Mouse (Mus musculus): Measurements from ENCODE around the gene Xpo4. TPM values are rescaled to one million over a fixed set of nuclear protein-coding genes. Genes with fewer than 3 reads are reported as not detected.

Gene Xpo4
- polyA plus RNA-seq, 1 experiment from 2014 or later: 13.1 TPM

DNA sequence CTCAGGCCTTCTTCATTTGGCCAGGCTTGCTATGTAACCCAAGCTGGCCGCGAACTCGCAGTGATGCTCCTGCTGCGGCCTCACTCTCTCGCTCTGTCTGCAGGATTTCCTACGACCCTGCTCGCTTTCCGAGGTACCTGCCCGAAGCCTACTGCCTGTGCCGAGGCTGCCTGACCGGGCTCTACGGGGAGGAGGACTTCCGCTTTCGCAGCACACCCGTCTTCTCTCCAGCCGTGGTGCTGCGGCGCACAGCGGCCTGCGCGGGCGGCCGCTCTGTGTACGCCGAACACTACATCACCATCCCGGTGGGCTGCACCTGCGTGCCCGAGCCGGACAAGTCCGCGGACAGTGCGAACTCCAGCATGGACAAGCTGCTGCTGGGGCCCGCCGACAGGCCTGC, 123.0 kb downstream of the Xpo4 start:
- H3K36me3 ChIP-seq (ENCODE audit: control insufficient read depth, insufficient read depth): peaks cover 6% of the 10 kb centered on the region; the same call in 1 of the 2 replicates
- no peaks in the 10 kb centered on the region for H3K9me3 ChIP-seq (ENCODE audit: control insufficient read depth, low read length)
- WGBS: 36% methylated on average over 34 of the region's 34 CpGs
- no peak for ATAC-seq
- no peak overlapping the region for H3K9ac ChIP-seq (replicated peaks; ENCODE audit: low read depth, low read length)
- peaks cover 9% of the 10 kb centered on the region for H3K4me1 ChIP-seq (replicated peaks; ENCODE audit: control insufficient read depth, insufficient read depth, low read length)
- no peak overlapping the region for H3K27ac ChIP-seq (ENCODE audit: low read length)
- H3K27me3 ChIP-seq (replicated peaks; ENCODE audit: control insufficient read depth, insufficient read depth, low read length): peaks cover 2% of the 10 kb centered on the region; the same call in 1 of the 2 replicates
- H3K4me3 ChIP-seq (replicated peaks; ENCODE audit: low read length): no peak overlapping the region
- no peak overlapping the region for H3K4me2 ChIP-seq (ENCODE audit: low read length)

DNA sequence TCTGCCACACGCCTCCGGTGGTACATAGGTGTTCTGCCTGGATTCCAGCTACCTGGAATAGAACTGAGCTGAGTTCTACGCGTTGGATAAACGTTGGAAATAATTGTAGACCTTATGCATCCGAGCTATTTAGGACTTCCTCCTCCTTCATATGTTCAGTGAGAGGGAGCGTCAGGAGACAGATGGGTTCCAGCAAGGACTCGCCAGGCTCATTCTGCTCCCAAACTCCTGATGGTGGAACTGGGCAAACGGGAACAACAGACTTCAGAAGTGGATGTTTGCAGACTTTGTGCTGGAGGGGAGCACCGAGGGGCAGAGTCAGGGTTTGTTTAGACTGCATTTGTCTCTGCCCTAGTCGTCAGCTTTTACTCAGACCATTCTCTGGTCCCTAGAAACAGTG, 124.5 kb downstream of the Xpo4 start:
- 84% methylated on average over 11 of the region's 11 CpGs for WGBS
- Histone ChIP-seq H3K4me1 (replicated peaks; ENCODE audit: control insufficient read depth, insufficient read depth, low read length) (peaks cover 15% of the 10 kb centered on the region), H3K27me3 (replicated peaks; ENCODE audit: control insufficient read depth, insufficient read depth, low read length) (peaks cover 2% of the 10 kb centered on the region; the same call in 1 of the 2 replicates), H3K4me3 (replicated peaks; ENCODE audit: low read length) (no peak overlapping the region), H3K9me3 (ENCODE audit: control insufficient read depth, low read length) (no peaks in the 10 kb centered on the region), H3K27ac (ENCODE audit: low read length) (no peak overlapping the region), H3K36me3 (ENCODE audit: control insufficient read depth, insufficient read depth) (peaks cover 6% of the 10 kb centered on the region; the same call in 1 of the 2 replicates), H3K4me2 (ENCODE audit: low read length) (no peak overlapping the region), H3K9ac (replicated peaks; ENCODE audit: low read depth, low read length) (no peak overlapping the region)
- no peak for ATAC-seq

DNA sequence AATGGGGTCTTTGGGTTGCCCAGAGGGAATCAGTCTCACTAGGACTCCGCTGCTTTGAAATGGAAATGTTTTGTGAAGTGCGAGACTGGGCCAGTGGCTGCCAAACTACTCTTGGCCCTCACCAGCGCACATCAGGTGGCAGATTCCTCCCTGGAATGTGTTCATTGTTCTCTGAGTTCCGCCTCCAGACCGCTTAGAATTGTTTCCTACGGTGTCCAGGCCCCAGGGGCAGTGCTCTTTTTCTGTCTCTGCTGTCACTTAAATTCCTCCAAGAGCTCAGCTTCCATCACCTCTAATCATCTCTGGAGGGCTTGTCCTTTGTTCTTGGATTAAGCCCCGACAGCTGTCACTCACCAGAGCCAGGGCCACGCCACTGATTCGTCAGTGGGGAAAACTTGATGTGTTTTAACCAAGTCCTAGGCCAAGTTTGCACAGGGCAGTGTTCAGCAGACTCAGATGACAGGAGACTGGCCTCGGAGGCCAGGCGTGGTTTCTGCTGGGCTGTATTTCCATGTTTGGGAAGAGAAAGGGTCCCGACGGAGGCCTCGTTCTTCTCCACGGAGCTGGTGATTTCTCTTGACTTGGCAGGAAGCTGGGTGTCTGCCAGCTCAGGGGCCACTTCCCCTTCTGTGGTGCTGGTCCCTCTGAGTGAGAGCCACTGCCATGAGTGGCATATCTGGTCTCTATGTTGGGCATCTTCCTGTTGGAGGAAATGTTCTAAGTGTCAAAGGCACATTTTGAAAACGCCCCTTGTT, 127.8 kb downstream of the Xpo4 start:
- Histone ChIP-seq H3K4me3 (replicated peaks; ENCODE audit: low read length) (no peak overlapping the region), H3K36me3 (ENCODE audit: control insufficient read depth, insufficient read depth) (peaks cover 2% of the 10 kb centered on the region; the same call in 1 of the 2 replicates), H3K4me1 (replicated peaks; ENCODE audit: control insufficient read depth, insufficient read depth, low read length) (peaks cover 34% of the 10 kb centered on the region), H3K9me3 (ENCODE audit: control insufficient read depth, low read length) (no peaks in the 10 kb centered on the region), H3K27ac (ENCODE audit: low read length) (0 out of 2 replicates have a peak overlapping the region, but pooled peaks have one; percentile 24), H3K9ac (replicated peaks; ENCODE audit: low read depth, low read length) (no peak overlapping the region), H3K4me2 (ENCODE audit: low read length) (peak overlapping the region; percentile 21; the same call in 1 of the 2 replicates), H3K27me3 (replicated peaks; ENCODE audit: control insufficient read depth, insufficient read depth, low read length) (peaks cover 2% of the 10 kb centered on the region; the same call in 1 of the 2 replicates)
- ATAC-seq: peak; percentile 53
- 6% methylated on average over 16 of the region's 16 CpGs for WGBS

DNA sequence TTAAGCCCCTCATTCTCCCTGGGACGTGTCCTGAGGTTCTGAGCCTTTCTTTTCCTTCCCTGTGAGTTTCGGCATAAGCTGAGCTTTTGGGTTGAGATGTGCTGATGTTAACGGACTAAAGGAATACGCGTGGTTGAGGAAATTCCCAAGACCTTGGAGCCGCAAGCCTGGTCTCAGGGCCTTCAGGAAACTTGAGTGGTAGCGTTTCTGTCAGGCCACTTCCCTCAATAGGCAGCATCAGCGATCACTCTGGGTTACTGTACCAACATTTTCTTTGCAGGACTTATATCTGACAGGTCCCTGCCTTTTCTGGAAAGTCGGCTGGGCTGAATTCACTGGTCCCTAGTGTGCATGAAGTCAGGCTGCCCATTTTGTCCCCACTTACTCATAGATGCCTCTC, 128.4 kb downstream of the Xpo4 start:
- H3K27ac ChIP-seq (ENCODE audit: low read length): no peak overlapping the region
- WGBS: 31% methylated on average over 9 of the region's 9 CpGs
- peaks cover 32% of the 10 kb centered on the region for H3K4me1 ChIP-seq (replicated peaks; ENCODE audit: control insufficient read depth, insufficient read depth, low read length)
- H3K36me3 ChIP-seq (ENCODE audit: control insufficient read depth, insufficient read depth): no peaks in the 10 kb centered on the region; the same call in 1 of the 2 replicates
- no peak overlapping the region for H3K4me3 ChIP-seq (replicated peaks; ENCODE audit: low read length)
- H3K9me3 ChIP-seq (ENCODE audit: control insufficient read depth, low read length): no peaks in the 10 kb centered on the region
- no peak overlapping the region for H3K9ac ChIP-seq (replicated peaks; ENCODE audit: low read depth, low read length)
- H3K27me3 ChIP-seq (replicated peaks; ENCODE audit: control insufficient read depth, insufficient read depth, low read length): peaks cover under 1% of the 10 kb centered on the region; the same call in 1 of the 2 replicates
- no peak overlapping the region for H3K4me2 ChIP-seq (ENCODE audit: low read length)
- no peak for ATAC-seq

DNA sequence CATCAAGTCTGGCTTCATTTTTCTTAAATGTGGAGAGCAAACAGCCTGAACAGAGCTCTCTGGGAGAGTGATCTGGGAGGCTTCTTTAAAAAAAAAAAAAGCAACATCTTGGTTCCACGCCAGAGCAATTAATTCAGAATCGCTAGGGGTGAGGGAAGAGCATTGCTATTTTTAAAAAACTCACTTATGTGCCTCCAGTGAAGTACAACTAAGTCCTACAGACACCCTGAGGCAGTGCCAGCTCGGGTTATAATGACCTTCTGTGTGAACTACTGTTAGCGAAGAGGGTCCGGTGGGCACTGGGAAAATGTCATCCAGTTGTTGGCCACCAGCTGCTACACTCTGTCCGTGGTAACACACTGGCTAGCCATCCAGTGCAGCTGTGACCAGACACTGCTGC, 129.6 kb downstream of the Xpo4 start:
- Histone ChIP-seq H3K9ac (replicated peaks; ENCODE audit: low read depth, low read length) (no peak overlapping the region), H3K27ac (ENCODE audit: low read length) (no peak overlapping the region), H3K4me3 (replicated peaks; ENCODE audit: low read length) (no peak overlapping the region), H3K27me3 (replicated peaks; ENCODE audit: control insufficient read depth, insufficient read depth, low read length) (no peaks in the 10 kb centered on the region; the same call in 1 of the 2 replicates), H3K4me1 (replicated peaks; ENCODE audit: control insufficient read depth, insufficient read depth, low read length) (peaks cover 32% of the 10 kb centered on the region), H3K4me2 (ENCODE audit: low read length) (no peak overlapping the region), H3K36me3 (ENCODE audit: control insufficient read depth, insufficient read depth) (no peaks in the 10 kb centered on the region; the same call in 1 of the 2 replicates), H3K9me3 (ENCODE audit: control insufficient read depth, low read length) (no peaks in the 10 kb centered on the region)
- ATAC-seq: peak; percentile 46; the same call in 1 of the 2 replicates
- WGBS: 21% methylated on average over 6 of the region's 6 CpGs

DNA sequence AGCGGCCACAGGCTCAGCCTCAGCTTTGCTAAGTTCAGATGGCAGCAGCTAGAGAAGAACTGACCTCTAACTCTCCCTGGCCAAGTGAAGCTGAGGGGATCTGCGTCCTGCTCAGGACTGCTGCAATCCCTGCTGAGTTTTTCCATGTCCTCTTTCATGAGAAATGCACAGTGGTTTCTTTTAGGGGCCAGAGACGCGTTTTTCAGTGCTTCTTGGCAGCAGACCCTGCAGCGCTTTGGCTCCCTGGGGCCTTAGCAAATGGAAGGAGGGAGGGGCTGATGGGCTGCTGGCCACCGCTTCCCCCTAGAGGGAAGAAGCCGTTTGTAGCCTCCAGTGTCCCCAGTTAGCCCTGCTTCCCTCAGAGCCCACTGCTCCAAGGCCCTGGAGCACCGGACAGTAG, 130.3 kb downstream of the Xpo4 start:
- Histone ChIP-seq H3K9me3 (ENCODE audit: control insufficient read depth, low read length) (no peaks in the 10 kb centered on the region), H3K27ac (ENCODE audit: low read length) (peak overlapping the region; percentile 37), H3K36me3 (ENCODE audit: control insufficient read depth, insufficient read depth) (no peaks in the 10 kb centered on the region; the same call in 1 of the 2 replicates), H3K4me3 (replicated peaks; ENCODE audit: low read length) (no peak overlapping the region), H3K9ac (replicated peaks; ENCODE audit: low read depth, low read length) (0 out of 2 replicates have a peak overlapping the region, but pooled peaks have one; percentile 17), H3K4me1 (replicated peaks; ENCODE audit: control insufficient read depth, insufficient read depth, low read length) (peaks cover 32% of the 10 kb centered on the region), H3K4me2 (ENCODE audit: low read length) (peak overlapping the region; percentile 11; the same call in 1 of the 2 replicates), H3K27me3 (replicated peaks; ENCODE audit: control insufficient read depth, insufficient read depth, low read length) (no peaks in the 10 kb centered on the region)
- peak; percentile 31; the same call in 1 of the 2 replicates for ATAC-seq
- WGBS: 12% methylated on average over 8 of the region's 8 CpGs

DNA sequence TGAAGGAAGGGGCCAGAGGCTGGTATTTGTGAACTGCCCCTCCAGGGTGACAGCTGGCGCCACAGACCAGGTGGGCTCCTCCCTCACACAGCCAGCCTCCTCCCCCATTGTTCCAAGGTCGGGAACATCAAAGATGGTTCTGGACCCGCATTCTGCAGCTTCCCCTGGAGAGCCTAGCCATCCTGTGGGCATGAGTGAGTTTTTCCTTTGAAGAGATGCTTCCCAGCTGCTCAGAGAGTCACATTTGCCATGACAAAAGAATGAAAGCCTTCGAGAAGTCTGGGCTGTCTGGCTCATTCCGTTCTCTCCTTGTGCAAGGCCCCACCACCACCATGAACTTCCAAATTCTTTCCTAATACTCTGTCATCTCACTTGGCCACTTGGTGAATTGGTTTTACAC, 130.9 kb downstream of the Xpo4 start:
- Histone ChIP-seq H3K4me2 (ENCODE audit: low read length) (no peak overlapping the region), H3K27me3 (replicated peaks; ENCODE audit: control insufficient read depth, insufficient read depth, low read length) (no peaks in the 10 kb centered on the region), H3K9me3 (ENCODE audit: control insufficient read depth, low read length) (no peaks in the 10 kb centered on the region), H3K4me3 (replicated peaks; ENCODE audit: low read length) (no peak overlapping the region), H3K9ac (replicated peaks; ENCODE audit: low read depth, low read length) (no peak overlapping the region), H3K36me3 (ENCODE audit: control insufficient read depth, insufficient read depth) (no peaks in the 10 kb centered on the region; the same call in 1 of the 2 replicates), H3K4me1 (replicated peaks; ENCODE audit: control insufficient read depth, insufficient read depth, low read length) (peaks cover 32% of the 10 kb centered on the region), H3K27ac (ENCODE audit: low read length) (peak overlapping the region; percentile 37; the same call in 1 of the 2 replicates)
- WGBS: 17% methylated on average over 5 of the region's 5 CpGs
- no peak for ATAC-seq

DNA sequence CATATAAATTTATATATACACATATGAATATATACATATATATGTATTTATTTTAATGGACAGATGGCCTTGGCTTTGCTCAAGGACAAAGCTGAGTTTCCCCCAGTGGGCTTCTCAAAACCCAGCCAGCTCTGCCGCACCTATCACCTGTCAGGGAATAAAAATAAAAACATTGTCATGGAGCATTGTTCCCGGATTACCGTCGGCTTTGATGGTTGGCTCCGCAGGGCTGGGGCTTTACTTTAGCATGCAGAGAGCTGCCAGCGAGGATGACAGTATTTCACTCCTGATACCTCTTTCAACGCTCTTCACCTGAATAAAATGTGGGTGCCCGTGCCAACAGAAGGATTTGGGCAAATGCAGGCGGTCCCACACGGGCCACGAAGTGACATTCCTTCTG, 131.4 kb downstream of the Xpo4 start:
- ATAC-seq: no peak
- WGBS: 18% methylated on average over 11 of the region's 11 CpGs
- H3K36me3 ChIP-seq (ENCODE audit: control insufficient read depth, insufficient read depth): no peaks in the 10 kb centered on the region
- H3K4me2 ChIP-seq (ENCODE audit: low read length): no peak overlapping the region
- no peak overlapping the region for H3K9ac ChIP-seq (replicated peaks; ENCODE audit: low read depth, low read length)
- H3K4me1 ChIP-seq (replicated peaks; ENCODE audit: control insufficient read depth, insufficient read depth, low read length): peaks cover 32% of the 10 kb centered on the region
- no peak overlapping the region for H3K4me3 ChIP-seq (replicated peaks; ENCODE audit: low read length)
- H3K27me3 ChIP-seq (replicated peaks; ENCODE audit: control insufficient read depth, insufficient read depth, low read length): no peaks in the 10 kb centered on the region
- H3K27ac ChIP-seq (ENCODE audit: low read length): no peak overlapping the region
- no peaks in the 10 kb centered on the region for H3K9me3 ChIP-seq (ENCODE audit: control insufficient read depth, low read length)

DNA sequence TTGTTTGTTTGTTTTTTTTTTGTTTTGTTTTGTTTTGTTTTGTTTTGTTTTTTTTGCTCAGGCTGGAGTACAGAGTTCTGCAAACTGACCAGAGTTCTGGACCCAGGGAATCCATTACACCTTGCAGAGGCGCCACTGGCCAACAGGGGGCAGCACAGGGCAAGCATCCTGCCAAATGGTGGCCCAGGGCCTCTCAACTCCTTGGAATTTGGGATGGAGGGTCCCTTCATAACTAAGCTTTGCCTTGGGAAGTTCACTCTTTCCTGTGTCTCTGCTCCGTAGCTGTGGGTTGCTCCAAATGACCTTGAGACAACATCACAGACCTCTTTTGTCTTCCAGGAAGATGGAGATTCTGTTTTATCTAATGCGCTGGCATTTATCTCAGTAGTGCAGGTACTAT, 132.0 kb downstream of the Xpo4 start:
- Histone ChIP-seq H3K9me3 (ENCODE audit: control insufficient read depth, low read length) (no peaks in the 10 kb centered on the region), H3K27ac (ENCODE audit: low read length) (no peak overlapping the region), H3K36me3 (ENCODE audit: control insufficient read depth, insufficient read depth) (no peaks in the 10 kb centered on the region), H3K4me3 (replicated peaks; ENCODE audit: low read length) (no peak overlapping the region), H3K9ac (replicated peaks; ENCODE audit: low read depth, low read length) (no peak overlapping the region), H3K4me1 (replicated peaks; ENCODE audit: control insufficient read depth, insufficient read depth, low read length) (peaks cover 32% of the 10 kb centered on the region), H3K4me2 (ENCODE audit: low read length) (no peak overlapping the region), H3K27me3 (replicated peaks; ENCODE audit: control insufficient read depth, insufficient read depth, low read length) (no peaks in the 10 kb centered on the region)
- no peak for ATAC-seq
- 42% methylated on average over 3 of the region's 3 CpGs for WGBS
